Mouse (Mus musculus) stomach, postnatal 0 days (tissue): ENCODE results near the gene Cntnap2. TPM values are rescaled to one million over a fixed set of nuclear protein-coding genes. Genes with fewer than 3 reads are reported as not detected.
"Not testable (repeated sequence)": the region's sequence is repeated elsewhere in the genome, so short reads cannot be mapped to it uniquely, and the experiment has no call there.

ENCODE experiments used
- ATAC-seq: fragments of 200-750 bp; cut with Nextera tagmentation; 2 replicates; pipeline ENCODE4 v1.8.0; 2017; ENCODE audit not compliant: low FRiP score, low TSS enrichment
- DNase-seq: peaks from one replicate; pipeline ENCODE4 v3.0.0-alpha.2; 2016; ENCODE audit warnings: low spot score
- H3K27ac ChIP-seq: fragments of 300-500 bp; sonication (generic); replicated peaks from 2 replicates; pipeline ENCODE4 v1.5.1; 2014; ENCODE audit warnings: mild to moderate bottlenecking, control low read depth
- H3K27me3 ChIP-seq: fragments of 300-500 bp; sonication (generic); 2 replicates; pipeline ENCODE4 v1.6.1; 2014; ENCODE audit warnings: low read length; ENCODE audit not compliant: control insufficient read depth, insufficient read depth
- H3K36me3 ChIP-seq: fragments of 300-500 bp; sonication (generic); 2 replicates; pipeline ENCODE4 v1.6.1; 2014; ENCODE audit warnings: low read length, mixed read lengths; ENCODE audit not compliant: control insufficient read depth, insufficient read depth
- H3K4me1 ChIP-seq: fragments of 300-500 bp; sonication (generic); replicated peaks from 2 replicates; pipeline ENCODE4 v1.6.1; 2014; ENCODE audit warnings: antibody characterized with exemption; ENCODE audit not compliant: control insufficient read depth, insufficient read depth
- H3K4me2 ChIP-seq: fragments of 300-500 bp; sonication (generic); replicated peaks from 2 replicates; pipeline ENCODE4 v1.6.1; 2014; ENCODE audit warnings: low read depth, mild to moderate bottlenecking, control low read depth, moderate library complexity
- H3K4me3 ChIP-seq: fragments of 300-500 bp; sonication (generic); 2 replicates; pipeline ENCODE4 v1.5.1; 2014; ENCODE audit warnings: low read depth, low read length, control low read depth
- H3K9ac ChIP-seq: fragments of 300-500 bp; sonication (generic); 2 replicates; pipeline ENCODE4 v1.6.1; 2014; ENCODE audit warnings: mild to moderate bottlenecking, low read length, control low read depth, mixed read lengths
- H3K9me3 ChIP-seq: fragments of 300-500 bp; sonication (generic); 2 replicates; pipeline ENCODE4 v1.6.1; 2016; ENCODE audit warnings: low read length; ENCODE audit not compliant: control insufficient read depth
- CTCF ChIP-seq: IDR thresholded peaks from 2 replicates; pipeline ENCODE4 v1.5.1; 2016; ENCODE audit warnings: antibody characterized with exemption, low read depth, mild to moderate bottlenecking, moderate library complexity
- EP300 ChIP-seq: optimal IDR thresholded peaks from 2 replicates; pipeline ENCODE3; 2016; ENCODE audit warnings: antibody characterized with exemption
- WGBS: fragments of 180-500 bp; shearing (Covaris S2); extraction: QIAGEN DNeasy Blood & Tissue Kit; methylation state at CpG from one replicate; pipeline ENCODE4 v1.1.7; 2014; 5-methylcytosine and 5-hydroxymethylcytosine counted together
- polyA plus RNA-seq: library from polyadenylated mRNA; unstranded; fragments of >200 nt; fragmentation: Nextera tagmentation; extraction: Ambion mirVana; gene quantifications from 2 replicates; pipeline ENCODE4 v1.2.1, GENCODE M21; 2015

Gene Cntnap2
- polyA plus RNA-seq, 1 experiment from 2014 or later: 0.55 TPM

- H3K9me3 ChIP-seq: no peaks in the 10 kb centered on the region
- ATAC-seq: no peak
Observed at GRCm38 (mm10) chr6:47188193-47188592, 2129.0 kb downstream of the Cntnap2 start.

GRCm38 (mm10) chr6:47188596-47188995 lies 2129.4 kb downstream of the Cntnap2 start:
- not testable (repeated sequence) for H3K4me2 ChIP-seq, H3K27me3 ChIP-seq, ATAC-seq, H3K9me3 ChIP-seq, H3K9ac ChIP-seq, H3K4me1 ChIP-seq, DNase-seq, H3K36me3 ChIP-seq, H3K27ac ChIP-seq, H3K4me3 ChIP-seq
- WGBS: 87% methylated on average over 6 of the region's 6 CpGs

More at GRCm38 (mm10) chr6:47188193-47188592, 2129.0 kb downstream of the Cntnap2 start:
- Histone ChIP-seq H3K4me2 (no peak overlapping the region), H3K36me3 (no peaks in the 10 kb centered on the region), H3K27ac (no peak overlapping the region), H3K27me3 (no peaks in the 10 kb centered on the region), H3K4me1 (no peaks in the 10 kb centered on the region), H3K4me3 (no peak overlapping the region), H3K9ac (no peak overlapping the region)
- DNase-seq: peak; percentile 26
- TF ChIP-seq EP300: no peak
- TF ChIP-seq CTCF: peak; percentile 68
- 61% methylated on average over 7 of the region's 7 CpGs for WGBS

GRCm38 (mm10) chr6:47190282-47190681 lies 2131.1 kb downstream of the Cntnap2 start:
- TF ChIP-seq EP300 (no peak), CTCF (no peak)
- Histone ChIP-seq H3K36me3 (no peaks in the 10 kb centered on the region), H3K4me2 (no peak overlapping the region), H3K27ac (no peak overlapping the region), H3K9me3 (no peaks in the 10 kb centered on the region), H3K4me1 (no peaks in the 10 kb centered on the region), H3K27me3 (no peaks in the 10 kb centered on the region), H3K9ac (no peak overlapping the region), H3K4me3 (no peak overlapping the region)
- ATAC-seq (no peak), DNase-seq (no peak)
- WGBS: 74% methylated on average over 7 of the region's 7 CpGs

GRCm38 (mm10) chr6:47191277-47191800 lies 2132.2 kb downstream of the Cntnap2 start:
- peak overlapping the region; percentile 17; the same call in 1 of the 2 replicates for H3K4me3 ChIP-seq
- H3K27ac ChIP-seq: no peak overlapping the region
- H3K9me3 ChIP-seq: no peaks in the 10 kb centered on the region
- no peaks in the 10 kb centered on the region for H3K27me3 ChIP-seq
- no peaks in the 10 kb centered on the region for H3K4me1 ChIP-seq
- H3K9ac ChIP-seq: no peak overlapping the region
- 17% methylated on average over 7 of the region's 7 CpGs for WGBS
- no peaks in the 10 kb centered on the region for H3K36me3 ChIP-seq
- TF ChIP-seq CTCF (peak; percentile 85), EP300 (no peak)
- H3K4me2 ChIP-seq: 0 out of 2 replicates have a peak overlapping the region, but pooled peaks have one; percentile 23
- DNase-seq (peak; percentile 31), ATAC-seq (no peak)

GRCm38 (mm10) chr6:47191940-47192339 lies 2132.8 kb downstream of the Cntnap2 start:
- no peak for ATAC-seq
- H3K27me3 ChIP-seq: no peaks in the 10 kb centered on the region
- TF ChIP-seq CTCF (no peak), EP300 (no peak)
- WGBS: 79% methylated on average over 10 of the region's 10 CpGs
- H3K36me3 ChIP-seq: no peaks in the 10 kb centered on the region
- H3K9ac ChIP-seq: no peak overlapping the region
- 0 out of 2 replicates have a peak overlapping the region, but pooled peaks have one; percentile 23 for H3K4me2 ChIP-seq
- H3K9me3 ChIP-seq: no peaks in the 10 kb centered on the region
- no peak for DNase-seq
- H3K4me3 ChIP-seq: no peak overlapping the region
- H3K27ac ChIP-seq: no peak overlapping the region
- H3K4me1 ChIP-seq: no peaks in the 10 kb centered on the region

- no peak overlapping the region for H3K27ac ChIP-seq
- no peak overlapping the region for H3K4me2 ChIP-seq
- ATAC-seq (no peak), DNase-seq (no peak)
- TF ChIP-seq CTCF: no peak
- TF ChIP-seq EP300: no peak
- H3K9ac ChIP-seq: no peak overlapping the region
- H3K4me1 ChIP-seq: no peaks in the 10 kb centered on the region
- no peaks in the 10 kb centered on the region for H3K9me3 ChIP-seq
- WGBS: 76% methylated on average over 9 of the region's 9 CpGs
- H3K36me3 ChIP-seq: no peaks in the 10 kb centered on the region
- H3K4me3 ChIP-seq: no peak overlapping the region
- H3K27me3 ChIP-seq: no peaks in the 10 kb centered on the region
Observed at GRCm38 (mm10) chr6:47192478-47192877, 2133.3 kb downstream of the Cntnap2 start.
